Mouse (Mus musculus) bone marrow macrophage, adult 2 months (primary cell): ENCODE data around the gene Rab4a.

ENCODE experiments used
- CTCF ChIP-seq: IDR thresholded peaks from 2 replicates; pipeline ENCODE4 v1.5.1; 2012; ENCODE audit warnings: low read depth, mild to moderate bottlenecking, low read length, moderate library complexity
- POLR2A ChIP-seq: IDR thresholded peaks from 2 replicates; pipeline ENCODE4 v1.6.1; 2012; ENCODE audit warnings: mild to moderate bottlenecking, low read depth, low read length, borderline replicate concordance

DNA sequence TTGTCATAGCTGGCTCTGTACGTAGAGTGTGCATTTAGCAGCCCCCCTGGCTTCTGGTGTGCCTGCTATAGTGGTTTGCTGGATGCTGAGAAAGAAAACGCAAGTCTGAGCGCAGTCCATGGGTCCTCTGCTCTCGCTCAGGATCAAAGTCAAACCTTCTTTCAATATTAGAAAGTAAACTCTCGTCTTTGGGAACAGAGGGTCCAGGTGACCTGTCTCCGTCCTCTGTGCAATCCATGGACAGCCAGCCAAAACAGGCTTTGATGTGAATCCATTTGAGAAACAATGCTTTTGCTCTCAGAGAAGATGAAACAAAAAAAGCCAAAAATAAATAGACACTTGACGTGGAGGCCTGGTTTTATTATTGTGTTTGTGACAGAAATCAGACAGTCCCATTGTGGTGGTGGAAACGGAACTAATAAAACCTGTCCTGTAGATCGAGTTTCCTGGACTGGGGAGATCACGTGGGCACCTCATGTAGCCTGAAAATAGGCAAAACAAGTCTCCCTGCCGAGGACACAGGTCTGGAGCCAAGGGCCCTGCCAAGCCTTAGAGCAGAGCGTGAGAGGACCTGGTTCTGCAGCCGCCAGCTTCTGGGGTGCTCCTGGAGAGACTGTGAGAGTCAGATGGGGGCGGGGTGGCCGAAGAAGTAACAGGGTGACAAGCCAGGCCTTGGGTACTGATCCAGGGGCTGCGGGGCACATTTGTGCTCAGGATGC, 7.5 kb downstream of the Rab4a start:
- TF ChIP-seq CTCF, result no peak
- TF ChIP-seq POLR2A, result no peak
